Mouse (Mus musculus) thymus, adult 2 months (tissue): ENCODE results near the gene Slc13a1. TPM values are rescaled to one million over a fixed set of nuclear protein-coding genes. Genes with fewer than 3 reads are reported as not detected.
"Not testable (repeated sequence)": the region's sequence is repeated elsewhere in the genome, so short reads cannot be mapped to it uniquely, and the experiment has no call there.

Source experiments
- DNase-seq: peaks from one replicate; pipeline ENCODE4 v3.0.0; 2021
- H3K27ac ChIP-seq: fragments of 200-500 bp; 2 replicates; pipeline ENCODE4 v1.5.1; 2012; ENCODE audit warnings: low read length, control low read depth; ENCODE audit not compliant: control insufficient read depth, insufficient read depth
- H3K27me3 ChIP-seq: fragments of 200-500 bp; 2 replicates; pipeline ENCODE4 v1.6.1; 2012; ENCODE audit warnings: mild to moderate bottlenecking, low read length, moderate library complexity, mixed read lengths; ENCODE audit not compliant: control insufficient read depth, insufficient read depth
- H3K36me3 ChIP-seq: fragments of 200-500 bp; 2 replicates; pipeline ENCODE4 v1.6.1; 2012; ENCODE audit warnings: mild to moderate bottlenecking, low read length, moderate library complexity; ENCODE audit not compliant: control insufficient read depth, insufficient read depth
- H3K4me1 ChIP-seq: fragments of 200-500 bp; replicated peaks from 2 replicates; pipeline ENCODE4 v1.6.1; 2012; ENCODE audit warnings: low read length; ENCODE audit not compliant: control insufficient read depth, insufficient read depth
- H3K4me3 ChIP-seq: fragments of 200-500 bp; 2 replicates; pipeline ENCODE4 v1.5.1; 2012; ENCODE audit warnings: mild to moderate bottlenecking, low read length, control low read depth, moderate library complexity; ENCODE audit not compliant: control insufficient read depth, insufficient read depth
- CTCF ChIP-seq: fragments of 200-500 bp; IDR thresholded peaks from 2 replicates; pipeline ENCODE4 v1.5.1; 2012; ENCODE audit warnings: mild to moderate bottlenecking, control low read depth, low read length, moderate library complexity, borderline replicate concordance; ENCODE audit not compliant: control insufficient read depth, poor library complexity, insufficient read depth; ENCODE audit errors: extremely low read depth
- POLR2A ChIP-seq: fragments of 200-500 bp; IDR thresholded peaks from 2 replicates; pipeline ENCODE4 v1.6.1; 2012; ENCODE audit warnings: mild to moderate bottlenecking, low read length, control low read depth, moderate library complexity; ENCODE audit not compliant: control insufficient read depth, poor library complexity, insufficient read depth; ENCODE audit errors: extremely low read depth
- WGBS: fragments of 180-500 bp; shearing (Covaris S2); methylation state at CpG from one replicate; pipeline ENCODE4 v1.1.7; 2018; 5-methylcytosine and 5-hydroxymethylcytosine counted together
- polyA plus RNA-seq: library from polyadenylated mRNA; depleted of rRNA; stranded (reverse); fragments of >200 nt; gene quantifications from 2 replicates; pipeline ENCODE4 v1.2.3, GENCODE M21; 2012; rRNA removed

Slc13a1 gene
- 0.08 TPM in 1 of 2 replicates, not detected in the other for polyA plus RNA-seq

- H3K4me3 ChIP-seq = no peak within 1 kb of the TSS
- TF ChIP-seq CTCF (no peak), POLR2A (no peak)
- no peak for DNase-seq
- H3K27ac ChIP-seq = no peak within 1 kb of the TSS
- no peaks in the 10 kb centered on the region for H3K36me3 ChIP-seq
- H3K27me3 ChIP-seq = no peaks in the 10 kb centered on the region
- H3K4me1 ChIP-seq = no peaks in the 10 kb centered on the region
- WGBS = 95% methylated on average over 5 of the region's 5 CpGs
Observed at GRCm38 (mm10) chr6:24167734-24168327, at the start of gene Slc13a1. Slc13a1 (minus strand) TSS chr6:24168092.

- WGBS = 86% methylated on average over 3 of the region's 3 CpGs
- TF ChIP-seq POLR2A (no peak), CTCF (no peak)
- no peak overlapping the region for H3K27ac ChIP-seq
- H3K27me3 ChIP-seq = no peaks in the 10 kb centered on the region
- no peak for DNase-seq
- H3K4me3 ChIP-seq = no peak overlapping the region
- H3K36me3 ChIP-seq = no peaks in the 10 kb centered on the region
- H3K4me1 ChIP-seq = no peaks in the 10 kb centered on the region
Observed at GRCm38 (mm10) chr6:24207866-24208265, 40.0 kb upstream of the Slc13a1 start.

- DNase-seq = no peak
- 85% methylated on average over 6 of the region's 6 CpGs for WGBS
- no peak overlapping the region for H3K4me3 ChIP-seq
- H3K27me3 ChIP-seq = no peaks in the 10 kb centered on the region
- no peak overlapping the region for H3K27ac ChIP-seq
- no peaks in the 10 kb centered on the region for H3K36me3 ChIP-seq
- H3K4me1 ChIP-seq = no peaks in the 10 kb centered on the region
- TF ChIP-seq CTCF = no peak
- no peak for TF ChIP-seq POLR2A
Observed at GRCm38 (mm10) chr6:24202226-24202625, 34.3 kb upstream of the Slc13a1 start.

GRCm38 (mm10) chr6:24200644-24201484, 33.0 kb upstream of the Slc13a1 start:
- no peak for DNase-seq
- 84% methylated on average over 12 of the region's 12 CpGs for WGBS
- Histone ChIP-seq H3K4me3 (no peak overlapping the region), H3K27ac (no peak overlapping the region), H3K36me3 (no peaks in the 10 kb centered on the region), H3K4me1 (no peaks in the 10 kb centered on the region), H3K27me3 (no peaks in the 10 kb centered on the region)
- no peak for TF ChIP-seq POLR2A
- TF ChIP-seq CTCF = no peak

GRCm38 (mm10) chr6:24197501-24198195, 29.8 kb upstream of the Slc13a1 start:
- not testable (repeated sequence) for H3K27me3 ChIP-seq, H3K36me3 ChIP-seq, H3K4me1 ChIP-seq, H3K4me3 ChIP-seq, H3K27ac ChIP-seq, DNase-seq
- WGBS = 92% methylated on average over 10 of the region's 10 CpGs

GRCm38 (mm10) chr6:24196406-24196805, 28.5 kb upstream of the Slc13a1 start:
- 78% methylated on average over 5 of the region's 5 CpGs for WGBS

GRCm38 (mm10) chr6:24183439-24183838, 15.5 kb upstream of the Slc13a1 start:
- Histone ChIP-seq H3K27me3 (no peaks in the 10 kb centered on the region), H3K27ac (no peak overlapping the region), H3K36me3 (no peaks in the 10 kb centered on the region), H3K4me3 (no peak overlapping the region), H3K4me1 (no peaks in the 10 kb centered on the region)
- no peak for DNase-seq
- TF ChIP-seq POLR2A = no peak
- TF ChIP-seq CTCF = no peak
- WGBS = over 99% methylated on average over 3 of the region's 3 CpGs

More at GRCm38 (mm10) chr6:24196406-24196805, 28.5 kb upstream of the Slc13a1 start:
- H3K4me3 ChIP-seq, H3K4me1 ChIP-seq, DNase-seq, H3K27me3 ChIP-seq, H3K27ac ChIP-seq, H3K36me3 ChIP-seq: not testable (repeated sequence)
